Mouse (Mus musculus): ENCODE measurements around the gene Trp73. TPM values are rescaled to one million over a fixed set of nuclear protein-coding genes. Genes with fewer than 3 reads are reported as not detected.

Trp73 gene
- polyA plus RNA-seq, 1 experiment from 2014 or later: 0.18 TPM

- 47% methylated on average over 4 of the region's 4 CpGs for WGBS
- peaks cover 32% of the 10 kb centered on the region for H3K27me3 ChIP-seq (replicated peaks; ENCODE audit: control insufficient read depth, insufficient read depth, low read length)
- no peak overlapping the region for H3K4me2 ChIP-seq
- H3K4me1 ChIP-seq (replicated peaks; ENCODE audit: control insufficient read depth, insufficient read depth, low read length): no peaks in the 10 kb centered on the region
- no peak overlapping the region for H3K27ac ChIP-seq (ENCODE audit: low read depth, low read length)
- DNase-seq (ENCODE audit: low spot score) (no peak), ATAC-seq (replicated peaks; ENCODE audit: low FRiP score) (no peak)
- H3K9ac ChIP-seq (ENCODE audit: low read depth, low read length): no peak overlapping the region
- H3K9me3 ChIP-seq (ENCODE audit: control insufficient read depth, low read length): no peaks in the 10 kb centered on the region
- no peaks in the 10 kb centered on the region for H3K36me3 ChIP-seq (ENCODE audit: control insufficient read depth, insufficient read depth, low read length)
- H3K4me3 ChIP-seq (ENCODE audit: low read depth, low read length): no peak overlapping the region
These were observed 59.8 kb downstream of the Trp73 start for GRCm38 (mm10) chr4:154080211-154080610.

GRCm38 (mm10) chr4:154071941-154072340 lies 68.1 kb downstream of the Trp73 start:
- Histone ChIP-seq H3K27me3 (replicated peaks; ENCODE audit: control insufficient read depth, insufficient read depth, low read length) (peaks cover 32% of the 10 kb centered on the region), H3K4me1 (replicated peaks; ENCODE audit: control insufficient read depth, insufficient read depth, low read length) (no peaks in the 10 kb centered on the region), H3K9me3 (ENCODE audit: control insufficient read depth, low read length) (no peaks in the 10 kb centered on the region), H3K27ac (ENCODE audit: low read depth, low read length) (no peak overlapping the region), H3K4me3 (ENCODE audit: low read depth, low read length) (no peak overlapping the region), H3K9ac (ENCODE audit: low read depth, low read length) (no peak overlapping the region), H3K36me3 (ENCODE audit: control insufficient read depth, insufficient read depth, low read length) (no peaks in the 10 kb centered on the region), H3K4me2 (no peak overlapping the region)
- DNase-seq (ENCODE audit: low spot score) (no peak), ATAC-seq (replicated peaks; ENCODE audit: low FRiP score) (no peak)
- 17% methylated on average over 13 of the region's 16 CpGs for WGBS

GRCm38 (mm10) chr4:154071521-154071920 lies 68.5 kb downstream of the Trp73 start:
- H3K4me1 ChIP-seq (replicated peaks; ENCODE audit: control insufficient read depth, insufficient read depth, low read length): no peaks in the 10 kb centered on the region
- H3K27ac ChIP-seq (ENCODE audit: low read depth, low read length): no peak overlapping the region
- H3K27me3 ChIP-seq (replicated peaks; ENCODE audit: control insufficient read depth, insufficient read depth, low read length): peaks cover 32% of the 10 kb centered on the region
- H3K36me3 ChIP-seq (ENCODE audit: control insufficient read depth, insufficient read depth, low read length): no peaks in the 10 kb centered on the region
- no peak overlapping the region for H3K4me3 ChIP-seq (ENCODE audit: low read depth, low read length)
- no peak for DNase-seq (ENCODE audit: low spot score)
- no peaks in the 10 kb centered on the region for H3K9me3 ChIP-seq (ENCODE audit: control insufficient read depth, low read length)
- ATAC-seq (replicated peaks; ENCODE audit: low FRiP score): no peak
- no peak overlapping the region for H3K9ac ChIP-seq (ENCODE audit: low read depth, low read length)
- WGBS: 3% methylated on average over 15 of the region's 20 CpGs
- H3K4me2 ChIP-seq: no peak overlapping the region

- Histone ChIP-seq H3K4me3 (ENCODE audit: low read depth, low read length) (no peak overlapping the region), H3K36me3 (ENCODE audit: control insufficient read depth, insufficient read depth, low read length) (no peaks in the 10 kb centered on the region), H3K27ac (ENCODE audit: low read depth, low read length) (no peak overlapping the region), H3K9ac (ENCODE audit: low read depth, low read length) (no peak overlapping the region), H3K9me3 (ENCODE audit: control insufficient read depth, low read length) (no peaks in the 10 kb centered on the region), H3K4me2 (no peak overlapping the region), H3K4me1 (replicated peaks; ENCODE audit: control insufficient read depth, insufficient read depth, low read length) (no peaks in the 10 kb centered on the region), H3K27me3 (replicated peaks; ENCODE audit: control insufficient read depth, insufficient read depth, low read length) (peaks cover 32% of the 10 kb centered on the region)
- DNase-seq (ENCODE audit: low spot score): peak; percentile 47
- WGBS: 2% methylated on average over 5 of the region's 5 CpGs
- no peak for ATAC-seq (replicated peaks; ENCODE audit: low FRiP score)
These were observed 69.1 kb downstream of the Trp73 start for GRCm38 (mm10) chr4:154070896-154071295.

- whole genome bisulfite sequencing: 60% methylated on average over 14 of the region's 14 CpGs
- Histone ChIP-seq H3K9ac (ENCODE audit: low read depth, low read length) (no peak overlapping the region), H3K4me1 (replicated peaks; ENCODE audit: control insufficient read depth, insufficient read depth, low read length) (no peaks in the 10 kb centered on the region), H3K4me2 (no peak overlapping the region), H3K9me3 (ENCODE audit: control insufficient read depth, low read length) (no peaks in the 10 kb centered on the region), H3K4me3 (ENCODE audit: low read depth, low read length) (no peak overlapping the region), H3K27ac (ENCODE audit: low read depth, low read length) (no peak overlapping the region), H3K36me3 (ENCODE audit: control insufficient read depth, insufficient read depth, low read length) (no peaks in the 10 kb centered on the region), H3K27me3 (replicated peaks; ENCODE audit: control insufficient read depth, insufficient read depth, low read length) (peaks cover 4% of the 10 kb centered on the region)
- DNase-seq (ENCODE audit: low spot score): no peak
- ATAC-seq (replicated peaks; ENCODE audit: low FRiP score): peak; percentile 40; the same call in 1 of the 2 replicates
These were observed 74.9 kb downstream of the Trp73 start for GRCm38 (mm10) chr4:154064827-154065773.

GRCm38 (mm10) chr4:154057696-154058095 lies 82.3 kb downstream of the Trp73 start:
- 61% methylated on average over 4 of the region's 4 CpGs for WGBS
- Histone ChIP-seq H3K36me3 (ENCODE audit: control insufficient read depth, insufficient read depth, low read length) (no peaks in the 10 kb centered on the region), H3K4me1 (replicated peaks; ENCODE audit: control insufficient read depth, insufficient read depth, low read length) (no peaks in the 10 kb centered on the region), H3K9ac (ENCODE audit: low read depth, low read length) (no peak overlapping the region), H3K4me3 (ENCODE audit: low read depth, low read length) (no peak overlapping the region), H3K9me3 (ENCODE audit: control insufficient read depth, low read length) (no peaks in the 10 kb centered on the region), H3K4me2 (no peak overlapping the region), H3K27me3 (replicated peaks; ENCODE audit: control insufficient read depth, insufficient read depth, low read length) (peaks cover 3% of the 10 kb centered on the region; the same call in 1 of the 2 replicates), H3K27ac (ENCODE audit: low read depth, low read length) (no peak overlapping the region)
- DNase-seq (ENCODE audit: low spot score) (no peak), ATAC-seq (replicated peaks; ENCODE audit: low FRiP score) (no peak)

GRCm38 (mm10) chr4:154056661-154057060 lies 83.3 kb downstream of the Trp73 start:
- no peaks in the 10 kb centered on the region for H3K4me1 ChIP-seq (replicated peaks; ENCODE audit: control insufficient read depth, insufficient read depth, low read length)
- H3K4me2 ChIP-seq: no peak overlapping the region
- no peaks in the 10 kb centered on the region for H3K9me3 ChIP-seq (ENCODE audit: control insufficient read depth, low read length)
- H3K4me3 ChIP-seq (ENCODE audit: low read depth, low read length): no peak overlapping the region
- H3K9ac ChIP-seq (ENCODE audit: low read depth, low read length): no peak overlapping the region
- no peak overlapping the region for H3K27ac ChIP-seq (ENCODE audit: low read depth, low read length)
- ATAC-seq (replicated peaks; ENCODE audit: low FRiP score) (no peak), DNase-seq (ENCODE audit: low spot score) (no peak)
- WGBS: 37% methylated on average over 2 of the region's 2 CpGs
- peaks cover 3% of the 10 kb centered on the region; the same call in 1 of the 2 replicates for H3K27me3 ChIP-seq (replicated peaks; ENCODE audit: control insufficient read depth, insufficient read depth, low read length)
- H3K36me3 ChIP-seq (ENCODE audit: control insufficient read depth, insufficient read depth, low read length): no peaks in the 10 kb centered on the region

- no peak overlapping the region for H3K9ac ChIP-seq (ENCODE audit: low read depth, low read length)
- ATAC-seq (replicated peaks; ENCODE audit: low FRiP score): no peak
- 77% methylated on average over 2 of the region's 2 CpGs for WGBS
These were observed 84.0 kb downstream of the Trp73 start for GRCm38 (mm10) chr4:154056046-154056445.

GRCm38 (mm10) chr4:154055482-154055881 lies 84.5 kb downstream of the Trp73 start:
- no peak overlapping the region for H3K9ac ChIP-seq (ENCODE audit: low read depth, low read length)
- H3K4me2 ChIP-seq: no peak overlapping the region
- 78% methylated on average over 7 of the region's 7 CpGs for WGBS
- H3K9me3 ChIP-seq (ENCODE audit: control insufficient read depth, low read length): no peaks in the 10 kb centered on the region
- no peaks in the 10 kb centered on the region for H3K4me1 ChIP-seq (replicated peaks; ENCODE audit: control insufficient read depth, insufficient read depth, low read length)
- no peak overlapping the region for H3K4me3 ChIP-seq (ENCODE audit: low read depth, low read length)
- no peaks in the 10 kb centered on the region for H3K36me3 ChIP-seq (ENCODE audit: control insufficient read depth, insufficient read depth, low read length)
- DNase-seq (ENCODE audit: low spot score) (no peak), ATAC-seq (replicated peaks; ENCODE audit: low FRiP score) (no peak)
- H3K27me3 ChIP-seq (replicated peaks; ENCODE audit: control insufficient read depth, insufficient read depth, low read length): peaks cover 3% of the 10 kb centered on the region; the same call in 1 of the 2 replicates
- no peak overlapping the region for H3K27ac ChIP-seq (ENCODE audit: low read depth, low read length)

More at GRCm38 (mm10) chr4:154056046-154056445, 84.0 kb downstream of the Trp73 start:
- no peak overlapping the region for H3K4me3 ChIP-seq (ENCODE audit: low read depth, low read length)
- no peaks in the 10 kb centered on the region for H3K36me3 ChIP-seq (ENCODE audit: control insufficient read depth, insufficient read depth, low read length)
- no peaks in the 10 kb centered on the region for H3K4me1 ChIP-seq (replicated peaks; ENCODE audit: control insufficient read depth, insufficient read depth, low read length)
- H3K27me3 ChIP-seq (replicated peaks; ENCODE audit: control insufficient read depth, insufficient read depth, low read length): peaks cover 3% of the 10 kb centered on the region; the same call in 1 of the 2 replicates
- no peaks in the 10 kb centered on the region for H3K9me3 ChIP-seq (ENCODE audit: control insufficient read depth, low read length)
- H3K27ac ChIP-seq (ENCODE audit: low read depth, low read length): no peak overlapping the region
- no peak for DNase-seq (ENCODE audit: low spot score)
- no peak overlapping the region for H3K4me2 ChIP-seq

Data from liver, embryonic 11.5 days (tissue).